Mouse (Mus musculus): ENCODE measurements at regions not wholly inside any gene's neighbourhood (a gene's known extent, or its start where the extent isn't known, plus 50 kb on each side); places are given as distances from the start of the nearest gene placed in this dataset.

- no peak for DNase-seq
Observed at GRCm38 (mm10) chr4:152617636-152618035, 140.0 kb upstream of the Kcnab2 start.

- no peak for DNase-seq
Observed at GRCm38 (mm10) chr4:152615155-152615554, 137.5 kb upstream of the Kcnab2 start.

- DNase-seq, result no peak
Observed at GRCm38 (mm10) chr4:152614356-152615100, 136.9 kb upstream of the Kcnab2 start.
